Mouse (Mus musculus): ENCODE measurements at regions not wholly inside any gene's neighbourhood (a gene's known extent, or its start where the extent isn't known, plus 50 kb on each side); places are given as distances from the start of the nearest gene placed in this dataset.

DNA sequence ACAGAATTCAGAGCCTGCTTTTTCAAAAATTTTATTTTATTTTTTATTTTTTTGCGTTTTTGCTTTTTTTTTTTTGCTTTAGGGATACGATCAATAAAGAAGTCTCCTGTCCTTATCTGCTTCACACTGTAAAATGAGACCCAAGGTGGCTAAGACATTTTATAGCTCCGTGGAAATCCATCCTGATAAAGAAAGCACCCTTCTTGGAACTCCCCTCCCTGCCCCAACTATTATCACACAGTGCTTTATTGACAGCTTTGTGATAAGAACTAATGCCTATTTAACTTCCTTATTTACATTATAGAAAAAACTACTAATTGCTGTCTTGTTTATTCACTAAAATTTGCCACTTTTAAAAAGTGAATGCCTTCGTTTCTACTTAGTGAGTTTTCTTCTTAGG, 179.0 kb upstream of the Dmrta1 start:
- WGBS = 66% methylated on average over 4 of the region's 4 CpGs
- H3K4me1 ChIP-seq (ENCODE audit: control insufficient read depth, insufficient read depth, insufficient read length) = no peaks in the 10 kb centered on the region
- H3K27me3 ChIP-seq (ENCODE audit: control insufficient read depth, insufficient read depth, low read length) = no peaks in the 10 kb centered on the region
- no peak for DNase-seq (ENCODE audit: low read depth in 1 of 2, low spot score in 2 of 2)
- no peak overlapping the region for H3K4me3 ChIP-seq (ENCODE audit: extremely low read depth, insufficient read depth, insufficient read length)
- H3K36me3 ChIP-seq (ENCODE audit: control insufficient read depth, insufficient read depth, low read length) = no peaks in the 10 kb centered on the region
- no peak for TF ChIP-seq CTCF (IDR thresholded peaks at IDR 0.05; ENCODE audit: extremely low read depth, insufficient read depth, insufficient read length, insufficient replicate concordance)
- TF ChIP-seq POLR2A (IDR thresholded peaks at IDR 0.05; ENCODE audit: low read depth, low read length) = no peak
- H3K27ac ChIP-seq (ENCODE audit: insufficient read depth, low read length) = no peak overlapping the region

DNA sequence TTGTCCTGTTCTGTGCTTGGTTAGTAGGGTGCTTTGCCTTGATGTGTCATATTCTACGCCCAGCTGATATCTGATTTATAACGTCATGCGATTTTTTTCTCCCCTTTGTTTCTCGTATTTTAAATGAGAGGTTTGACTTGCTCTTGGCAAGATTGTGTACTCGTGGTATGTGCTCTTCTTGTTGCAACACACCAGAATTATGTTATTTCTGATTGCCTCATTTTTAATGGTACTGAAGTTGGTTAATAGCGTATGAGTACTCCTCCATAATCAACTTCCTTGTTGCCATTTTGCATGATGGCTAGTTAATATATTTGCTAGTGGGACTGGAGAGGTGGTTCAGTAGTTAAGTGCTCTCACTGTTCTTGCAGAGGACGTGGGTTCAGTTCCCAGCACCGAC, 180.1 kb upstream of the Cdkn2b start:
- 87% methylated on average over 8 of the region's 8 CpGs for WGBS
- H3K27ac ChIP-seq (ENCODE audit: insufficient read depth, low read length) = no peak overlapping the region
- no peak overlapping the region for H3K4me3 ChIP-seq (ENCODE audit: extremely low read depth, insufficient read depth, insufficient read length)
- DNase-seq (ENCODE audit: low read depth in 1 of 2, low spot score in 2 of 2) = no peak
- no peak for TF ChIP-seq POLR2A (IDR thresholded peaks at IDR 0.05; ENCODE audit: low read depth, low read length)
- TF ChIP-seq CTCF (IDR thresholded peaks at IDR 0.05; ENCODE audit: extremely low read depth, insufficient read depth, insufficient read length, insufficient replicate concordance) = no peak
- no peaks in the 10 kb centered on the region for H3K36me3 ChIP-seq (ENCODE audit: control insufficient read depth, insufficient read depth, low read length)
- H3K4me1 ChIP-seq (ENCODE audit: control insufficient read depth, insufficient read depth, insufficient read length) = no peaks in the 10 kb centered on the region
- H3K27me3 ChIP-seq (ENCODE audit: control insufficient read depth, insufficient read depth, low read length) = no peaks in the 10 kb centered on the region

DNA sequence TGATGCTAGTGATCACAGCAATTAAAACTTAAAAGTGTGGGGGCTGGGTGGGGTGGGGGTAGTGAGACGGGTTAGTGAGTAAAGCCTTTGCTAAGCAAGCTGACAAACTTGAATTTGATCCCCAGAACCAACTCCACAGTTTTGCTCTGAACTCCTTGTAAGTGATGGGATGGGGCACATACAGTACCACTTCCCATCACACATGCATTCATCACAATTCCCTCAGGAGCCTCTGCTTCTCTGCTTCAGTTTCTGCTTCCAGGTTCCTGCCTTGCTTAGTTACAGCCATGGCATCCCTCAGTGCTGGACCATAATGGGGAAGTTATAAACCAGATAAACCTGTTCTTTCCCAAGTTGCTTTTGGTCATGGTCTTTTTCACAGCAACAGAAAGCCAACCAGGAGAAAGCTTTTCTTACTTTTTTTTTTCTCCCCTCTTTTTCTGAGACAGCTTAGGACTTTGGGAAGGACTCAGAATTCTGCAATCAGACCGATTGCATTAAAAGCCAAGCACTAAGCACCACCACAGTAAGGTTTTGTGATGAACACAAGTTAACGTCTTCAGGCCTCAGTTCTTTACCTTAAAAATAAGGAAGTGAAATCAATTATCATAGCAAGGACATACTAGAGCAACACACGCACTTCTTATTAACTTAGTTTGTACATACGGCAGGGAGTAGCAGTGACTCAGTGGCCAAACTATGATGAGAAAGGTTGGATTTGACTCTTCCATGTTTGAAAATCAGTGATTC, 176.8 kb upstream of the Cdkn2b start:
- Histone ChIP-seq H3K27me3 (ENCODE audit: control insufficient read depth, insufficient read depth, low read length) (no peaks in the 10 kb centered on the region), H3K4me1 (ENCODE audit: control insufficient read depth, insufficient read depth, insufficient read length) (no peaks in the 10 kb centered on the region), H3K4me3 (ENCODE audit: extremely low read depth, insufficient read depth, insufficient read length) (no peak overlapping the region), H3K27ac (ENCODE audit: insufficient read depth, low read length) (no peak overlapping the region), H3K36me3 (ENCODE audit: control insufficient read depth, insufficient read depth, low read length) (no peaks in the 10 kb centered on the region)
- no peak for TF ChIP-seq CTCF (IDR thresholded peaks at IDR 0.05; ENCODE audit: extremely low read depth, insufficient read depth, insufficient read length, insufficient replicate concordance)
- TF ChIP-seq POLR2A (IDR thresholded peaks at IDR 0.05; ENCODE audit: low read depth, low read length) = no peak
- 52% methylated on average over 5 of the region's 5 CpGs for WGBS
- DNase-seq (ENCODE audit: low read depth in 1 of 2, low spot score in 2 of 2) = no peak

DNA sequence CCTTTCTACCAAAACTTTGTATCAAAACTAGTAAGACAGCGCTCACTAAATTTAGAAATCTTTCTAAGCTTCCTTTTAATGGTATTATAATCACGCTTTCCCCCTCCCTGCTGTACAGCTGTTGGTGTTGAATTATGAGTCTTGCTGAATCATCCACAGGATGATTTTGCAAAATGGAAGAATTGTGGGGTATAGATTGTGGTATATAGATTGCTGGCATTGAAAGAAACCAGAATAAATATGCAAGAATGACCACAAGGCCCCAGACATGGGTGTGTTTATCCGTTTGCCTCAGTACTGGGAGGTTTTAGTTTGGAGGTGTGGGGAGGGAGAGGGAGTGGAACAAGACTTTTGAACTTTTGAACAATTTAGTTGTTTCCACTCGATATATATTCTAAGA, 176.1 kb upstream of the Cdkn2b start:
- TF ChIP-seq POLR2A (IDR thresholded peaks at IDR 0.05; ENCODE audit: low read depth, low read length) (no peak), CTCF (IDR thresholded peaks at IDR 0.05; ENCODE audit: extremely low read depth, insufficient read depth, insufficient read length, insufficient replicate concordance) (no peak)
- H3K27me3 ChIP-seq (ENCODE audit: control insufficient read depth, insufficient read depth, low read length) = no peaks in the 10 kb centered on the region
- H3K4me1 ChIP-seq (ENCODE audit: control insufficient read depth, insufficient read depth, insufficient read length) = no peaks in the 10 kb centered on the region
- no peak overlapping the region for H3K4me3 ChIP-seq (ENCODE audit: extremely low read depth, insufficient read depth, insufficient read length)
- H3K27ac ChIP-seq (ENCODE audit: insufficient read depth, low read length) = no peak overlapping the region
- 39% methylated on average over 4 of the region's 4 CpGs for WGBS
- no peak for DNase-seq (ENCODE audit: low read depth in 1 of 2, low spot score in 2 of 2)
- H3K36me3 ChIP-seq (ENCODE audit: control insufficient read depth, insufficient read depth, low read length) = no peaks in the 10 kb centered on the region

DNA sequence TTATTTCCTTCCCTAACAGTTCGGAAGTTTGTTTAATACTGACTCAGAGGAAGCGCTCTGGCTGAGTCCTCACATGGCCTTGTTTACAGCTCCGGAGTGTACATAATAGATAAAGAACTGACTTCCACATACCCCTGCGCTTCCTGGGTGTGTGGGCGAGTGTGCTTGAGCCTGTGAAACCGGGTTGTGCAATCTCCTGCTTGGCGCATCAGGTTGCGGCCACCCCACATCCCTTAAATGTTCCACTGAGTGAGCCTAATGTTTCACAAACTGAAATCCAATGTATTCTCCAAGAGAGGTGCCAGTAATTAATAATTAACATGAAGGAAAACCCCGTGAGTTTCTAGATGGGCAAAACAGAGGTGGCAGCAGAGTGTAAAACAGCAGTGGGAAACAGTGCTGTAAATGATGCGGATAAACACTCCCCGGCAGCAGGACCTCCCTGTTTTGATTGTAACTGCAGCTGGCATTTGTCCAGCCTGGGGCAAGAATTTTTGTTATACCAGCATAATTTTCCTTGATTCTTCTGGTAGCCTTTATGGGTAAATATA, 175.2 kb upstream of the Cdkn2b start:
- TF ChIP-seq POLR2A (IDR thresholded peaks at IDR 0.05; ENCODE audit: low read depth, low read length) (no peak), CTCF (IDR thresholded peaks at IDR 0.05; ENCODE audit: extremely low read depth, insufficient read depth, insufficient read length, insufficient replicate concordance) (no peak)

DNA sequence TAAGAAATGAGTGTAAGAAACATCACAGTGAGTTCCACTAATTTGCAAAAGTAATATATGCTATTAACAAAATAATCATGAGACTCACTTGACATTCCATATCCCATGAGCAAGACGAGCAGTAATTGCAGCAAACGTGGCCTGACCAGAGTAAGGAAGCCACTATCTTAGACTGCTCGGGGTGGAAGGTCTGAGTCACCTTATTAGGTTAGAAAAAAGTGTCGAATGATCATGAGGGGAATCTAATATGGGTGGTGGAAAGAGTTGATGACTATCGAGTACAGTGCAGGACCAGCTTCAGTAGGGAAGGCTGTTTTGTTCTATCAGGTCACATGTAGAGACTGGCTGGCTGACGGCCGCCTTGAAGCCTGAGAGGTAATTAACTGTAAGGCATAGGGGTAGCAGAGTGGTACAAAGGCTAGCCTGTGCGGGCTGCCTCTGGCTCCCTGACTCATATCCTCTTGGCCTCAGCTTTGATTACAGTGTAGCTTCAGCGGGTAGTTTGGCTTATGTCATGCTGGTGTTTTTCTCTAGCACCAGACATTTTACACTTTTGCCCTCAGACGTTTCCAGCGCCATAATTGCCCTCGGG, 167.9 kb upstream of the Cdkn2b start:
- no peak for DNase-seq (ENCODE audit: low read depth in 1 of 2, low spot score in 2 of 2)
- Histone ChIP-seq H3K27me3 (ENCODE audit: control insufficient read depth, insufficient read depth, low read length) (no peaks in the 10 kb centered on the region), H3K4me3 (ENCODE audit: extremely low read depth, insufficient read depth, insufficient read length) (no peak overlapping the region), H3K4me1 (ENCODE audit: control insufficient read depth, insufficient read depth, insufficient read length) (no peaks in the 10 kb centered on the region), H3K36me3 (ENCODE audit: control insufficient read depth, insufficient read depth, low read length) (no peaks in the 10 kb centered on the region), H3K27ac (ENCODE audit: insufficient read depth, low read length) (no peak overlapping the region)
- WGBS = 82% methylated on average over 12 of the region's 12 CpGs
- no peak for TF ChIP-seq CTCF (IDR thresholded peaks at IDR 0.05; ENCODE audit: extremely low read depth, insufficient read depth, insufficient read length, insufficient replicate concordance)
- TF ChIP-seq POLR2A (IDR thresholded peaks at IDR 0.05; ENCODE audit: low read depth, low read length) = no peak

More for the DNA sequence above, 175.2 kb upstream of the Cdkn2b start:
- DNase-seq (ENCODE audit: low read depth in 1 of 2, low spot score in 2 of 2) = no peak
- WGBS = 24% methylated on average over 11 of the region's 11 CpGs
- no peaks in the 10 kb centered on the region for H3K4me1 ChIP-seq (ENCODE audit: control insufficient read depth, insufficient read depth, insufficient read length)
- no peaks in the 10 kb centered on the region for H3K36me3 ChIP-seq (ENCODE audit: control insufficient read depth, insufficient read depth, low read length)
- H3K27me3 ChIP-seq (ENCODE audit: control insufficient read depth, insufficient read depth, low read length) = no peaks in the 10 kb centered on the region
- no peak overlapping the region for H3K27ac ChIP-seq (ENCODE audit: insufficient read depth, low read length)
- no peak overlapping the region for H3K4me3 ChIP-seq (ENCODE audit: extremely low read depth, insufficient read depth, insufficient read length)

DNA sequence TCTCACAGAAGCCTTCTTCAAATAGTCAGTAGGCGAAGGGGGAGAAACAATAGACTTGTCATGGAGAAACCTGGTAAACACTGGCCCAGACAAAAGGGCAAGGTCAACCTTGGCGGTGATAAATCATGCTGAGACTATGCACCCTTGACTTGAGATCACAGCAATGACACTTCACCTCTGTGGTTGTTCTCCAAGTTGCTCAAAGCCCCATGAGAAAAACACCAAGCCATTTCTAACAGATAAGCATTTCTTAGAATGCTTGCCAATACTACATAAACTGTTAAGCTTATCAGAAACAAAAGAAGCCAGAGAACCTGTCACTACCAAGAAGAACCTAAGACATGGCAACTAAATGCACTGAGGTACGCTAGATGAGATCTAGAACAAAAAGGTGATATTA, 165.0 kb upstream of the Cdkn2b start:
- Histone ChIP-seq H3K4me1 (ENCODE audit: control insufficient read depth, insufficient read depth, insufficient read length) (no peaks in the 10 kb centered on the region), H3K27ac (ENCODE audit: insufficient read depth, low read length) (no peak overlapping the region), H3K27me3 (ENCODE audit: control insufficient read depth, insufficient read depth, low read length) (no peaks in the 10 kb centered on the region), H3K4me3 (ENCODE audit: extremely low read depth, insufficient read depth, insufficient read length) (no peak overlapping the region), H3K36me3 (ENCODE audit: control insufficient read depth, insufficient read depth, low read length) (no peaks in the 10 kb centered on the region)
- no peak for DNase-seq (ENCODE audit: low read depth in 1 of 2, low spot score in 2 of 2)
- TF ChIP-seq POLR2A (IDR thresholded peaks at IDR 0.05; ENCODE audit: low read depth, low read length) (no peak), CTCF (IDR thresholded peaks at IDR 0.05; ENCODE audit: extremely low read depth, insufficient read depth, insufficient read length, insufficient replicate concordance) (no peak)
- 84% methylated on average over 3 of the region's 3 CpGs for WGBS

All from spleen, adult 2 months (tissue).